Mouse (Mus musculus) spleen, postnatal 4 days (tissue): ENCODE results near the gene H1fx.
"Not testable (repeated sequence)": the region's sequence is repeated elsewhere in the genome, so short reads cannot be mapped to it uniquely, and the experiment has no call there.

Experiments used
- DNase-seq, 2 experiments: peaks; one replicate each; pipeline ENCODE4 v3.0.0; 2022; ENCODE audit warnings: low spot score in 2 of 2

Gene H1fx

GRCm38 (mm10) chr6:87981030-87981485 is 379 bp downstream of the H1fx start:
- DNase-seq = peak in 1 of 2 experiments; percentile 64

GRCm38 (mm10) chr6:87980374-87981029 is 935 bp downstream of the H1fx start:
- DNase-seq = peak; percentile 59 to 79

DNA sequence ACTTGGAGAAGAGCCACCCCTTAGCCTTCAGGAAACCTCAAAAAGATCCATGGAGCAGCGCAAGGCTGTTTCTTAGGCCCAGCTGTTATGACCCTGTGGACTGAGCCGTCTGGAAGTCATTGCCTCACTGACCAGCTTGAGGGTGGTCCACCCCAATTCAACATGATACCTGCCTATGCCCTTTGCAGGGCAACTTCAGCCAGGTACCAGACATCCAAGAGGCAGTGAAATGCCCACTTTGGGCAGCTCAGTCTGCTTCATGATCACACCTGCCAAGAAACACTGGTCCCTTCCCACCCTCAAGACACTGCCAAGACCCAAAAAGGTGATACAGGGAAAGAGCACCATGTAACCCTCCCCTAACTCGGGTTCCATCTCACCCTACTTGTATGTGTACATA is 1.7 kb downstream of the H1fx start:
- DNase-seq = no peak

DNA sequence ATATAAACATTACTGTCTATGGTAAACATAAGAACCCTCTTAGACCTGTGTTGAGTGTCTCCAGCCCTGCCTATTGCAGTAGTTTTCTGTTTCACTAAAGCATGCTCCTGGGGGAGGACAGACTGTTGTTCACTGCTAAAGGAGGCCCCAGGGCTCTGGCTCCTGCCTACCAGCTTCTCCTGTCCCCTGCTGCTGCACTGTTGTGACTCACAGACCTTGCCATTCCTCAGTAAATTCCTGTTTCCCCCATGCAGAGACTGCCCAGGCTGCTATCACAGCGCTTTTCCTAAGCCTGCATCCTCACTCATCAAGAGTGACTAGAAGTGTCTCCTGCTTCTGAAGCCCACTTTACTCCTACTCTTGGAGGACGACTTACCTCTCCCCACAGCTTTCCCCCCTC is 11.4 kb downstream of the H1fx start:
- no peak for DNase-seq

GRCm38 (mm10) chr6:87962457-87962856 is 19.0 kb downstream of the H1fx start:
- not testable (repeated sequence) for DNase-seq

DNA sequence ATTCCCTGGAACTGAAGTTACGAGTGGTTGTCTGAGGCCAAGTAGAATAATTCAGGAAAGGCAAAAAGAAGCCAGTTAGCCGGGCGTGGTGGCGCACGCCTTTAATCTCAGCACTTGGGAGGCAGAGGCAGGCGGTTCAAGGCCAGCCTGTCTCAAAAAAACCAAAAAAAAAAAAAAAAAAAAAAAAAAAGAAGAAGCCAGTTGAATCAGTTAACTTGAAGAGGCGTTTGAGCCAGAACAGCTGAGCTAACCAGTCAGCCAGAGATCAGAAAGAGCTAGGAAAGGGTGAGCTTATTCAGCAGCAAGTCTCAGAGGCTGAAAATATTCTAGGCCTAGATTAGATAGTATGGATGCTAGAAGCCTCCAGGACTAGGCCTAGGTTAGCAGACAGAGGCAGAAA is 39.3 kb downstream of the H1fx start:
- no peak for DNase-seq

DNA sequence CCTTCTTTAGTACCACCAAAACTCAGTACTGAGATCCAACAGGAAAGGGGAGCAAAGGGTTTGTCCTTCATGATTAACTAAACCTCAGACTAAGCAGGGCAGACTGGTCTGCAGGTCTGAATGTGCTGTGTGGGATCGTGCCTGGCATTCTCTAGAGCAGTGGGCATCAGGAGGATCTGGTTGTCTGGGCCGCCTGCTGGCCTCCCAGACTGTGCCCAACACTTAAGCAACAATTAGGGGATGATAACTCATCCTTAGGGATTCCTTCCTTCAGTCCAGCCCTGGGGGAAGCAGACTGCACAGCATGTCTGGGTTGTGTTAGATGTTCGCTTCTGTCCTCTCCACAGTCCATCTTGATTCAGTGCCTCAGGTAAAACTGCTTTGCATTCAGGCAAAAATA is 42.5 kb downstream of the H1fx start:
- no peak for DNase-seq

DNA sequence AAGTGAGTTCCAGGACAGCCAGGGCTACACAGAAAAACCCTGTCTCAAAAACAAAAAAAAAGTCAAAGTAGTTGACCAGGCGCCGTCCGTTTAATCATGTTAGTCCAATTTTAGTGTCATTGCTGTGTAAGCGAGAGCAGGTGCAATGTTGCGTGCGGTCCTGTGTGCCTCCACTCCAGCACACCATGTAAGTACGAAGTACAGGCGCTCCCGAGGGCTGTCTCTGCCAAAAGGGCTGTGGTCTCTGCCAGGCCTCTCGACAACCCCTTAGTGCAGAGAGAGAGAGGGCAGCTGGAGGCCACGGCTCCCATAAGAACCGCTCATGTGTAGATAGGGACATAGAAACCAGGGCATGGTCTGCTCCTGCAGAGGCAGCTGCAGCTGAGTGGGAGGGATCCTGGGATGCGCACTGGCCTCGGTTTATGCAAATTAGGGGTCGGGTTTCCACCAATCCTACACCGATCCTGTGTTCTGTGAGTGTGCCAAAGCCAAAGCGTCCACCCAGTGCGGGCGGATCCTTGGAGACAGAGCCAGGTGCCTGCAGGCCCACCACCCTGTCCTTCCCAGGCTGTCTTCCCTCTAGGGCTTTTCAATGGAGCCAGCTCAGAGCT is 44.2 kb downstream of the H1fx start:
- no peak for DNase-seq

- no peak for DNase-seq
These were observed 46.4 kb downstream of the H1fx start for GRCm38 (mm10) chr6:87935037-87935436.
